Mouse (Mus musculus): ENCODE measurements around the gene Abhd6. TPM values are rescaled to one million over a fixed set of nuclear protein-coding genes. Genes with fewer than 3 reads are reported as not detected.
A peak's percentile ranks its signal among the peaks of the same experiment; 100 is the strongest.

Abhd6 gene
- polyA plus RNA-seq, 1 experiment from 2014 or later, result 26.9 TPM

GRCm38 (mm10) chr14:8007923-8008322 is 5.2 kb downstream of the Abhd6 start:
- in situ Hi-C loops (cut with MboI; ENCODE audit: low pct_unique_long_range_greater_than_20kb), result no loop called here
- TF ChIP-seq CTCF (IDR thresholded peaks at IDR 0.05), result no peak
- no peaks in the 10 kb centered on the region for H3K27me3 ChIP-seq
- DNase-seq (ENCODE audit: low read depth, low spot score) (no peak), ATAC-seq (no peak)
- CTCF ChIA-PET, result interaction anchor here (1.2 to 1.4 kb wide), 2 partner anchors 11 to 22 kb away, joined by 3 to 4 read pairs; no protein-coding TSS in a partner anchor
- POLR2A ChIA-PET, result no interaction called here

GRCm38 (mm10) chr14:8011297-8011696 is 8.6 kb downstream of the Abhd6 start:
- in situ Hi-C loops (cut with MboI; ENCODE audit: low pct_unique_long_range_greater_than_20kb), result no loop called here
- H3K27me3 ChIP-seq, result no peaks in the 10 kb centered on the region
- ChIA-PET POLR2A (no interaction called here), CTCF (interaction anchor here (1.3 to 1.5 kb wide), 2 partner anchors 17 to 31 kb away, joined by 3 to 5 read pairs; no protein-coding TSS in a partner anchor)
- no peak for DNase-seq (ENCODE audit: low read depth, low spot score)
- ATAC-seq, result no peak
- no peak for TF ChIP-seq CTCF (IDR thresholded peaks at IDR 0.05)

- TF ChIP-seq CTCF (IDR thresholded peaks at IDR 0.05), result no peak
- POLR2A ChIA-PET, result no interaction called here
- in situ Hi-C loops (cut with MboI; ENCODE audit: low pct_unique_long_range_greater_than_20kb), result no loop called here
- no peaks in the 10 kb centered on the region for H3K27me3 ChIP-seq
- no peak for ATAC-seq
- CTCF ChIA-PET, result interaction anchor here (1.1 to 1.5 kb wide), 4 partner anchors 12 to 30 kb away, joined by 3 to 5 read pairs (median 3); no protein-coding TSS in a partner anchor
- no peak for DNase-seq (ENCODE audit: low read depth, low spot score)
Measured at GRCm38 (mm10) chr14:8011938-8012337, 9.2 kb downstream of the Abhd6 start.

GRCm38 (mm10) chr14:8015756-8016155 is 13.1 kb downstream of the Abhd6 start:
- in situ Hi-C loops (cut with MboI; ENCODE audit: low pct_unique_long_range_greater_than_20kb), result no loop called here
- ATAC-seq (no peak), DNase-seq (ENCODE audit: low read depth, low spot score) (no peak)
- TF ChIP-seq CTCF (IDR thresholded peaks at IDR 0.05), result no peak
- ChIA-PET POLR2A (interaction anchor here (1.5 kb wide), 1 partner anchor 9 kb away, joined by 3 read pairs; no protein-coding TSS in a partner anchor), CTCF (interaction anchor here (1.5 to 1.7 kb wide), 3 partner anchors 19 to 28 kb away, joined by 3 to 5 read pairs (median 5); partner anchors contain the start of gene Dnase1l3)
- H3K27me3 ChIP-seq, result no peaks in the 10 kb centered on the region

- in situ Hi-C loops (cut with MboI; ENCODE audit: low pct_unique_long_range_greater_than_20kb), result no loop called here
- ATAC-seq, result peak; percentile 54
- H3K27me3 ChIP-seq, result no peaks in the 10 kb centered on the region
- CTCF ChIA-PET, result interaction anchor here (1.0 to 1.7 kb wide), 5 partner anchors 12 to 27 kb away, joined by 3 to 6 read pairs (median 5); partner anchors contain the start of gene Dnase1l3
- DNase-seq (ENCODE audit: low read depth, low spot score), result no peak
- POLR2A ChIA-PET, result interaction anchor here (1.5 kb wide), 1 partner anchor 9 kb away, joined by 3 read pairs; no protein-coding TSS in a partner anchor
- no peak for TF ChIP-seq CTCF (IDR thresholded peaks at IDR 0.05)
Measured at GRCm38 (mm10) chr14:8016276-8016675, 13.6 kb downstream of the Abhd6 start.

GRCm38 (mm10) chr14:8016951-8017350 is 14.2 kb downstream of the Abhd6 start:
- no peak for TF ChIP-seq CTCF (IDR thresholded peaks at IDR 0.05)
- no peak for DNase-seq (ENCODE audit: low read depth, low spot score)
- no peaks in the 10 kb centered on the region for H3K27me3 ChIP-seq
- in situ Hi-C loops (cut with MboI; ENCODE audit: low pct_unique_long_range_greater_than_20kb), result no loop called here
- ATAC-seq, result no peak
- CTCF ChIA-PET, result interaction anchor here (1.0 to 1.7 kb wide), 5 partner anchors 13 to 27 kb away, joined by 3 to 6 read pairs (median 5); partner anchors contain the start of gene Dnase1l3
- POLR2A ChIA-PET, result interaction anchor here (1.5 kb wide), 1 partner anchor 10 kb away, joined by 3 read pairs; no protein-coding TSS in a partner anchor

- POLR2A ChIA-PET, result no interaction called here
- ATAC-seq, result no peak
- CTCF ChIA-PET, result interaction anchor here (1.4 kb wide), 1 partner anchor 15 kb away, joined by 3 read pairs; no protein-coding TSS in a partner anchor
- in situ Hi-C loops (cut with MboI; ENCODE audit: low pct_unique_long_range_greater_than_20kb), result no loop called here
- no peaks in the 10 kb centered on the region for H3K27me3 ChIP-seq
- TF ChIP-seq CTCF (IDR thresholded peaks at IDR 0.05), result no peak
- DNase-seq (ENCODE audit: low read depth, low spot score), result no peak
Measured at GRCm38 (mm10) chr14:8020011-8020410, 17.3 kb downstream of the Abhd6 start.

GRCm38 (mm10) chr14:8020546-8020945 is 17.8 kb downstream of the Abhd6 start:
- in situ Hi-C loops (cut with MboI; ENCODE audit: low pct_unique_long_range_greater_than_20kb), result no loop called here
- TF ChIP-seq CTCF (IDR thresholded peaks at IDR 0.05), result no peak
- no peaks in the 10 kb centered on the region for H3K27me3 ChIP-seq
- no peak for DNase-seq (ENCODE audit: low read depth, low spot score)
- POLR2A ChIA-PET, result no interaction called here
- no peak for ATAC-seq
- CTCF ChIA-PET, result no interaction called here

- in situ Hi-C loops (cut with MboI; ENCODE audit: low pct_unique_long_range_greater_than_20kb), result no loop called here
- TF ChIP-seq CTCF (IDR thresholded peaks at IDR 0.05), result no peak
- DNase-seq (ENCODE audit: low read depth, low spot score), result no peak
- POLR2A ChIA-PET, result no interaction called here
- CTCF ChIA-PET, result interaction anchor here (1.6 kb wide), 1 partner anchor 12 kb away, joined by 3 read pairs; no protein-coding TSS in a partner anchor
- no peaks in the 10 kb centered on the region for H3K27me3 ChIP-seq
- no peak for ATAC-seq
Measured at GRCm38 (mm10) chr14:8024469-8024868, 21.8 kb downstream of the Abhd6 start.

GRCm38 (mm10) chr14:8024936-8025335 is 22.2 kb downstream of the Abhd6 start:
- no peaks in the 10 kb centered on the region for H3K27me3 ChIP-seq
- ATAC-seq (no peak), DNase-seq (ENCODE audit: low read depth, low spot score) (no peak)
- ChIA-PET CTCF (interaction anchor here (1.6 kb wide), 1 partner anchor 12 kb away, joined by 3 read pairs; no protein-coding TSS in a partner anchor), POLR2A (no interaction called here)
- no peak for TF ChIP-seq CTCF (IDR thresholded peaks at IDR 0.05)
- in situ Hi-C loops (cut with MboI; ENCODE audit: low pct_unique_long_range_greater_than_20kb), result no loop called here

GRCm38 (mm10) chr14:8026769-8027531 is 24.2 kb downstream of the Abhd6 start:
- ChIA-PET POLR2A (interaction anchor here (0.9 kb wide), 1 partner anchor 17 kb away, joined by 5 read pairs; no protein-coding TSS in a partner anchor), CTCF (interaction anchor here (0.8 to 1.1 kb wide), 2 partner anchors 13 to 30 kb away, joined by 3 read pairs; no protein-coding TSS in a partner anchor)
- TF ChIP-seq CTCF (IDR thresholded peaks at IDR 0.05), result no peak
- ATAC-seq (no peak), DNase-seq (ENCODE audit: low read depth, low spot score) (no peak)
- in situ Hi-C loops (cut with MboI; ENCODE audit: low pct_unique_long_range_greater_than_20kb), result no loop called here
- H3K27me3 ChIP-seq, result no peaks in the 10 kb centered on the region
